ENCODE assay signal across 8 mouse cellular contexts in the genomic region with DNA sequence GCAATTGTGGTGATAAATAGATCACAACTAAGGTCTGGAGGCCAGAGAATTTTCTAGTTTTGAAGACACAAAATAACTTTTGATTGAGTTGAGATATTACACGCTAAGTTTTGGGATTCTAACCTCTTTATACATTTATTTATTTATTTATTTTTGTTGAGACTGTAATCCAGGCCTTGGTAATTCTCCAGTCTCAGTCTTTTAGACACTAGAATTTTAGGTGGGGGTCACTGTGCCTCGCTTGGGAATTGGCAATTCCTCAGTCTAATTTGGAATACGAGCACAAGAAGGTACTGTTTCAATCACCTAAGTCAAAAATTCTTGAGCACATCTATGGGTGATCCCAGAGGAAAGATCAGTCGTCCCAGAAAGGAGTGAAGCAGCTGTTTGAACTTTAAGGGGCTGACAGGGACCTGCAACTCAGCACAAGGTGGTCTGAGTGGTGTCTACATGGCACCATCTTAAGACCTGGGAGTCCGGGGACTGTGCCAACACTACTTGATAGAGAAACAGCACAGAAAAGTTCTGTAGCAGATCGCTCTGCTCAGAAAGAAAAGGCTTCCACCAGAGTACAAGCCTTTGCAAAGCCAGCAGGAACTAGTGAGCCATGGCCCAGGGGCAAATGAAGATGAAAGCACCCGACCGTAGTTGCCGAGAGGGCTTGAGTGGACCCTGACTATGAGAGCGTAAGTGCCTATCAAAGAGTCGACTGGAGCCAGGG. TPM values are rescaled to one million over a fixed set of nuclear protein-coding genes. Genes with fewer than 3 reads are reported as not detected.
A peak's percentile ranks its signal among the peaks of the same experiment; 100 is the strongest.
DNase-seq lines count a peak whose midpoint lies in the region; TF ChIP-seq lines count a peak whose summit lies in the region.

No protein-coding gene starts in this region.

- H3K4me3 ChIP-seq in ES-E14 (ENCODE audit: insufficient read depth in 1 of 2, low read depth in 1 of 2, low read length in 2 of 2, poor library complexity in 1 of 2, severe bottlenecking in 1 of 2) (peak overlapping the region; percentile 82 to 90), myocyte (peak overlapping the region; percentile 94)
- peak overlapping the region; percentile 91 for H3K4me3 ChIP-seq in embryonic facial prominence, embryonic 10.5 days

- H3K27me3 ChIP-seq in embryonic facial prominence, embryonic 10.5 days (replicated peaks; ENCODE audit: low read depth, poor library complexity, severe bottlenecking): no peaks in the 10 kb centered on the region
- no peaks in the 10 kb centered on the region for H3K27me3 ChIP-seq in myocyte (ENCODE audit: control insufficient read depth, insufficient read depth, insufficient read length)

- H3K9me3 ChIP-seq in ES-E14 (ENCODE audit: control insufficient read depth, insufficient read depth, low read depth, low read length): no peaks in the 10 kb centered on the region
- no peaks in the 10 kb centered on the region for H3K9me3 ChIP-seq in embryonic facial prominence, embryonic 10.5 days

- peaks cover 24% of the 10 kb centered on the region for H3K79me2 ChIP-seq in myocyte (ENCODE audit: control insufficient read depth, insufficient read depth)

- H3ac ChIP-seq in myocyte (ENCODE audit: control insufficient read depth, insufficient read length): peak overlapping the region; percentile 28

- peaks cover 0 to 3% of the 10 kb centered on the region in 2 experiments; a peak in 2 of 4 replicates for H3K4me1 ChIP-seq in ES-E14 (ENCODE audit: control insufficient read depth in 2 of 2, insufficient read depth in 2 of 2, low read length in 2 of 2, poor library complexity in 1 of 2)
- H3K4me1 ChIP-seq in embryonic facial prominence, embryonic 10.5 days: peaks cover 14% of the 10 kb centered on the region

- intact Hi-C loops in heart, postnatal 36 days (cut with DNase I): loop anchor here (5.0 kb wide), 1 partner anchor 85 kb away; no protein-coding TSS in a partner anchor

- no peak overlapping the region for H3K27ac ChIP-seq in ES-E14 (ENCODE audit: insufficient read depth, low read depth, low read length, poor library complexity, severe bottlenecking)
- H3K27ac ChIP-seq in embryonic facial prominence, embryonic 10.5 days (replicated peaks): peak overlapping the region; percentile 83

- H3K36me3 ChIP-seq in ES-E14 (ENCODE audit: control insufficient read depth, insufficient read depth, low read length, poor library complexity, severe bottlenecking) (peaks cover 7% of the 10 kb centered on the region), myocyte (ENCODE audit: control insufficient read depth, insufficient read depth) (peaks cover 10% of the 10 kb centered on the region)
- peaks cover 21% of the 10 kb centered on the region for H3K36me3 ChIP-seq in embryonic facial prominence, embryonic 10.5 days (replicated peaks)

- H3K4me2 ChIP-seq in myocyte (ENCODE audit: low read depth): peak overlapping the region; percentile 83

- TF ChIP-seq POLR2A in myocyte (IDR thresholded peaks at IDR 0.05; ENCODE audit: insufficient read length, low read depth): no peak

- WGBS in embryonic facial prominence, embryonic 10.5 days: 34% methylated on average over 11 of the region's 11 CpGs

- peak overlapping the region; percentile 78 for H3K9ac ChIP-seq in ES-E14 (ENCODE audit: insufficient read depth, low read depth, low read length, poor library complexity, severe bottlenecking)

- DNase-seq in embryo, embryonic 10 days (ENCODE audit: low spot score): peak; percentile 17
- no peak for DNase-seq in embryo, embryonic 9.5 days (ENCODE audit: extremely low spot score)
- DNase-seq in ES-E14 (ENCODE audit: low read depth, low spot score): no peak
- peak; percentile 33 for DNase-seq in embryonic facial prominence, embryonic 10.5 days (ENCODE audit: low spot score)
- DNase-seq in heart, postnatal 36 days: peak; percentile 14 to 27
- peak; percentile 7 for DNase-seq in liver
- DNase-seq in adipocyte (ENCODE audit: low spot score): no peak

- in situ Hi-C loops in ES-E14 (cut with MboI; ENCODE audit: low sequenced_read_pairs in 2 of 2, unreplicated experiment in 2 of 2): no loop called here

TF ChIP-seq in ES-E14, 5 proteins besides CTCF, POLR2A, EP300 and RAD21:
- TF ChIP-seq ZNF384 (IDR thresholded peaks at IDR 0.05; ENCODE audit: low read depth, low read length): no peak
- no peak for TF ChIP-seq ZC3H11A (IDR thresholded peaks at IDR 0.05; ENCODE audit: borderline replicate concordance, low read depth, low read length)
- TF ChIP-seq MAFK (IDR thresholded peaks at IDR 0.05; ENCODE audit: insufficient read depth, low read depth, low read length): no peak

TF ChIP-seq in myocyte, 11 proteins besides CTCF, POLR2A, EP300 and RAD21:
- TF ChIP-seq MAX (IDR thresholded peaks at IDR 0.05; ENCODE audit: low read depth): no peak
- TF ChIP-seq POLR2AphosphoS2 (IDR thresholded peaks at IDR 0.05; ENCODE audit: insufficient read length, low read depth): no peak
- TF ChIP-seq E2F4 (IDR thresholded peaks at IDR 0.05; ENCODE audit: insufficient read depth): no peak
- no peak for TF ChIP-seq TCF12 (IDR thresholded peaks at IDR 0.05; ENCODE audit: insufficient read depth, poor library complexity, severe bottlenecking)
- TF ChIP-seq MYOG (IDR thresholded peaks at IDR 0.05; ENCODE audit: control insufficient read depth in 1 of 3, insufficient read depth in 1 of 3, insufficient read length in 2 of 3, low read depth in 2 of 3): no peak
- TF ChIP-seq SRF (IDR thresholded peaks at IDR 0.05; ENCODE audit: control insufficient read depth, insufficient read length, low read depth): no peak
- TF ChIP-seq CEBPB (IDR thresholded peaks at IDR 0.05; ENCODE audit: insufficient read depth, poor library complexity, severe bottlenecking): no peak
- no peak for TF ChIP-seq REST (IDR thresholded peaks at IDR 0.05; ENCODE audit: insufficient read depth, insufficient read length)
- TF ChIP-seq MYOD1 (IDR thresholded peaks at IDR 0.05; ENCODE audit: control insufficient read depth in 1 of 3, insufficient read length in 2 of 3, low read depth in 2 of 3): no peak
- no peak for TF ChIP-seq TCF3 (IDR thresholded peaks at IDR 0.05; ENCODE audit: insufficient read length, low read depth)
- no peak for TF ChIP-seq USF1 (IDR thresholded peaks at IDR 0.05; ENCODE audit: low read depth)

RNA-seq across cellular contexts. Expression of gene Nol10, which starts 0.8 kb away (rescaled TPM):
- total RNA-seq in ES-E14 (2012; rRNA removed): 14.6 and 22.3 TPM in 2 replicates
- polyA plus RNA-seq in embryonic facial prominence, embryonic 10.5 days (2016; fragmentation: Nextera tagmentation; extraction: Ambion mirVana): 41.8 and 43.4 TPM in 2 replicates
- total RNA-seq in heart, postnatal 36 days (2021): 1 to 10 TPM; 6.8 to 7.8 TPM
- polyA plus RNA-seq in myocyte (2012; fragmentation: generic; extraction: Trizol): 13.2 TPM

RNA-seq across cellular contexts. Expression of gene Atp6v1c2, which starts 18.3 kb away (rescaled TPM):
- 0.36 and 0.42 TPM in 2 replicates for total RNA-seq in ES-E14 (2012; rRNA removed)
- polyA plus RNA-seq in embryonic facial prominence, embryonic 10.5 days (2016; fragmentation: Nextera tagmentation; extraction: Ambion mirVana): 0.52 and 0.62 TPM in 2 replicates
- total RNA-seq in heart, postnatal 36 days (2021): not detected
- 7.2 TPM for polyA plus RNA-seq in myocyte (2012; fragmentation: generic; extraction: Trizol)

Comparison
In these comparisons a context has a peak if more than half of its experiments do, and no peak if none do; other contexts are left out.
1. DNase-seq: peak in embryo, embryonic 10 days (single experiment), embryonic facial prominence, embryonic 10.5 days (single experiment), heart, postnatal 36 days (2 of 2) and liver (single experiment); none in embryo, embryonic 9.5 days (single experiment), ES-E14 (single experiment) and adipocyte (single experiment).
2. Peak in every context shown above with its lines, with median percentiles within 50 percentile points of each other: H3K4me3 ChIP-seq.